Mouse (Mus musculus) brain, embryonic 14.5 days (tissue): ENCODE data around the gene Slc35g3.

ENCODE experiments used
- CTCF ChIP-seq: fragments of 200-500 bp; IDR thresholded peaks from 2 replicates; pipeline ENCODE4 v1.5.1; 2012; ENCODE audit warnings: inconsistent platforms, mild to moderate bottlenecking, moderate library complexity, borderline replicate concordance; ENCODE audit not compliant: insufficient read depth, insufficient read length; ENCODE audit errors: extremely low read depth
- POLR2A ChIP-seq: fragments of 200-500 bp; IDR thresholded peaks from 2 replicates; pipeline ENCODE4 v1.6.1; 2012; ENCODE audit warnings: mild to moderate bottlenecking, inconsistent platforms, borderline replicate concordance; ENCODE audit not compliant: poor library complexity, insufficient read depth, insufficient read length, severe bottlenecking; ENCODE audit errors: extremely low read depth

DNA sequence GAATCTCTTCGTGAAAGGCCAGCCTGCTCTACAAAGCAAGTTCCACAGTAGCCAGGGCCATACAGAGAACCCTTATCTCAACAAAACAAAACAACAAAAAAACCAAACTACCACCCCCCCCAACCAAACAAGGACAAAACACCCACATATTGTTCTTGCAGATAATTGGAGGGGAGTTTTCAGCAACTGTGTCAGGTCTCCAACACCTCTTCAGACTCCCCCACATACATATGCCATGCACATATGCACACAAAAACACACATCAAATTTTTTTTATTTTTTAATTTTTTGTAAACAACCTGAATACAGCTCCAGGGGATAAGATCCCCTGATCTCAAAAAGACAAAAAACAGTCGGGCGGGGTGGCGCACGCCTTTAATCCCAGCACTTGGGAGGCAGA is 7.5 kb downstream of the Slc35g3 start:
- TF ChIP-seq CTCF (no peak), POLR2A (no peak)
